Mouse (Mus musculus): ENCODE measurements around the gene Slamf8.

The Slamf8 gene

GRCm38 (mm10) chr1:172590385-172590784 lies at the start of gene Slamf8:
Gene Slamf8, minus strand, starts transcription at chr1:172590568.
- in situ Hi-C loops (cut with MboI; ENCODE audit: low sequenced_read_pairs), result no loop called here

- in situ Hi-C loops (cut with MboI; ENCODE audit: low sequenced_read_pairs), result loop anchor here (25.0 kb wide), 2 partner anchors 226 to 749 kb away; no protein-coding TSS in a partner anchor
Observed at GRCm38 (mm10) chr1:172638781-172639180, 48.4 kb upstream of the Slamf8 start.

GRCm38 (mm10) chr1:172637801-172638200 lies 47.4 kb upstream of the Slamf8 start:
- in situ Hi-C loops (cut with MboI; ENCODE audit: low sequenced_read_pairs), result loop anchor here (25.0 kb wide), 2 partner anchors 226 to 750 kb away; no protein-coding TSS in a partner anchor

GRCm38 (mm10) chr1:172636266-172636665 lies 45.9 kb upstream of the Slamf8 start:
- in situ Hi-C loops (cut with MboI; ENCODE audit: low sequenced_read_pairs), result loop anchor here (25.0 kb wide), 2 partner anchors 224 to 751 kb away; no protein-coding TSS in a partner anchor

- in situ Hi-C loops (cut with MboI; ENCODE audit: low sequenced_read_pairs), result loop anchor here (25.0 kb wide), 2 partner anchors 223 to 752 kb away; no protein-coding TSS in a partner anchor
Observed at GRCm38 (mm10) chr1:172635258-172635657, 44.9 kb upstream of the Slamf8 start.

- in situ Hi-C loops (cut with MboI; ENCODE audit: low sequenced_read_pairs), result loop anchor here (25.0 kb wide), 2 partner anchors 222 to 753 kb away; no protein-coding TSS in a partner anchor
Observed at GRCm38 (mm10) chr1:172634136-172634535, 43.8 kb upstream of the Slamf8 start.

GRCm38 (mm10) chr1:172632451-172633326 lies 42.3 kb upstream of the Slamf8 start, which contains the start of gene Dusp23:
Gene Dusp23, minus strand, starts transcription at chr1:172632962.
- in situ Hi-C loops (cut with MboI; ENCODE audit: low sequenced_read_pairs), result loop anchor here (25.0 kb wide), 2 partner anchors 220 to 755 kb away; no protein-coding TSS in a partner anchor

- in situ Hi-C loops (cut with MboI; ENCODE audit: low sequenced_read_pairs), result loop anchor here (25.0 kb wide), 2 partner anchors 219 to 756 kb away; no protein-coding TSS in a partner anchor
Observed at GRCm38 (mm10) chr1:172631721-172632120, 41.4 kb upstream of the Slamf8 start.

- in situ Hi-C loops (cut with MboI; ENCODE audit: low sequenced_read_pairs), result loop anchor here (25.0 kb wide), 2 partner anchors 218 to 757 kb away; no protein-coding TSS in a partner anchor
Observed at GRCm38 (mm10) chr1:172629831-172630230, 39.5 kb upstream of the Slamf8 start.

- in situ Hi-C loops (cut with MboI; ENCODE audit: low sequenced_read_pairs), result loop anchor here (25.0 kb wide), 2 partner anchors 214 to 761 kb away; no protein-coding TSS in a partner anchor
Observed at GRCm38 (mm10) chr1:172626306-172626705, 35.9 kb upstream of the Slamf8 start.

- in situ Hi-C loops (cut with MboI; ENCODE audit: low sequenced_read_pairs), result no loop called here
Observed at GRCm38 (mm10) chr1:172624081-172624480, 33.7 kb upstream of the Slamf8 start.

GRCm38 (mm10) chr1:172623599-172623998 lies 33.2 kb upstream of the Slamf8 start:
- in situ Hi-C loops (cut with MboI; ENCODE audit: low sequenced_read_pairs), result no loop called here

- in situ Hi-C loops (cut with MboI; ENCODE audit: low sequenced_read_pairs), result no loop called here
Observed at GRCm38 (mm10) chr1:172619235-172619634, 28.9 kb upstream of the Slamf8 start.

- in situ Hi-C loops (cut with MboI; ENCODE audit: low sequenced_read_pairs), result no loop called here
Observed at GRCm38 (mm10) chr1:172618141-172618540, 27.8 kb upstream of the Slamf8 start.

GRCm38 (mm10) chr1:172617365-172618076 lies 27.2 kb upstream of the Slamf8 start:
- in situ Hi-C loops (cut with MboI; ENCODE audit: low sequenced_read_pairs), result no loop called here

GRCm38 (mm10) chr1:172616537-172617300 lies 26.4 kb upstream of the Slamf8 start:
- in situ Hi-C loops (cut with MboI; ENCODE audit: low sequenced_read_pairs), result no loop called here

GRCm38 (mm10) chr1:172615412-172615811 lies 25.0 kb upstream of the Slamf8 start:
- in situ Hi-C loops (cut with MboI; ENCODE audit: low sequenced_read_pairs), result no loop called here

GRCm38 (mm10) chr1:172614654-172615053 lies 24.3 kb upstream of the Slamf8 start:
- in situ Hi-C loops (cut with MboI; ENCODE audit: low sequenced_read_pairs), result no loop called here

- in situ Hi-C loops (cut with MboI; ENCODE audit: low sequenced_read_pairs), result no loop called here
Observed at GRCm38 (mm10) chr1:172612745-172613144, 22.4 kb upstream of the Slamf8 start.

- in situ Hi-C loops (cut with MboI; ENCODE audit: low sequenced_read_pairs), result no loop called here
Observed at GRCm38 (mm10) chr1:172611304-172611703, 20.9 kb upstream of the Slamf8 start.

Data from CH12F3 (cell line).